27 mouse cellular contexts compared by ENCODE assay signal in the genomic region with DNA sequence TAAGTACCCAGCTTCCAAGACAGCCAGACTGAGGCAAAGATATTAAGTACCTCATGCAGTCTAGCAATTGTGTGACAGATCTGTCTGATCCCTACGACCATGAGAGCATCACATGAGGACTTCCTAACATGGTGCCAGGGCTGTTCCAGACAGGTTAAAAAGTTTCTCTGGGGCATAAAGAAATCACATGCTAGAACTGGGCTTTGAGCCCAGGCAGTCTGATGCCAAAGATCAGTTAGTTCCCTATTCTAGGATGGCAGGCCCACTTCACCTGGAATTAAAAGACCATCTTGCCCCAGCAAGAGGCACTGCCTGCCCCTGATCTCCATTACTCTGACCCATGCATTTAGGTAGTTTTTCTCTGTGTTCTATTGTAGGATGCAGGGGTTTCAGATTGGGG. TPM values are rescaled to one million over a fixed set of nuclear protein-coding genes. Genes with fewer than 3 reads are reported as not detected.
A peak's percentile ranks its signal among the peaks of the same experiment; 100 is the strongest.
DNase-seq lines count a peak whose midpoint lies in the region; ATAC-seq lines count a peak whose summit lies in the region.
"Had no signal": no experiment of that assay in that cellular context is flagged by ENCODE, and none has a peak within 500 bp of the region (broad histone marks: within the 10 kb centered on the region; RNA-seq: fewer than 3 reads in every experiment).

No protein-coding gene starts in this region.

- H3K27me3 ChIP-seq in heart, embryonic 11.5 days (ENCODE audit: control insufficient read depth, insufficient read depth, low read length): no peaks in the 10 kb centered on the region
- H3K27me3 ChIP-seq: embryonic facial prominence, embryonic 12.5 days; liver, embryonic 13.5 days; stomach, embryonic 15.5 days had no signal

- no peak overlapping the region for H3K4me2 ChIP-seq in heart, embryonic 11.5 days
- H3K4me2 ChIP-seq: embryonic facial prominence, embryonic 12.5 days; hindbrain, embryonic 14.5 days; liver, embryonic 13.5 days; lung, embryonic 14.5 days; stomach, embryonic 15.5 days had no signal

- H3K9ac ChIP-seq in heart, embryonic 11.5 days (ENCODE audit: low read depth, low read length): no peak overlapping the region
- H3K9ac ChIP-seq: embryonic facial prominence, embryonic 12.5 days; hindbrain, embryonic 14.5 days; liver, embryonic 13.5 days; lung, embryonic 14.5 days; stomach, embryonic 15.5 days had no signal

- H3K36me3 ChIP-seq in heart, embryonic 11.5 days (ENCODE audit: control insufficient read depth, insufficient read depth, low read length): no peaks in the 10 kb centered on the region
- H3K36me3 ChIP-seq: embryonic facial prominence, embryonic 12.5 days; liver, embryonic 13.5 days; stomach, embryonic 15.5 days had no signal

- H3K27ac ChIP-seq in heart, embryonic 11.5 days (ENCODE audit: low read depth, low read length): no peak overlapping the region
- H3K27ac ChIP-seq in brown adipose tissue, adult 24 weeks (replicated peaks; ENCODE audit: low read depth, low read length): no peak overlapping the region; the same call in 1 of the 2 replicates
- H3K27ac ChIP-seq: embryonic facial prominence, embryonic 12.5 days; hindbrain, embryonic 14.5 days; layer of hippocampus, adult 2 months; liver, embryonic 13.5 days; stomach, embryonic 15.5 days had no signal

- DNase-seq in heart, postnatal 4 days: peak; percentile 29
- DNase-seq in kidney, adult 9 months: peak; percentile 67
- DNase-seq in kidney, postnatal 10 days: no peak
- DNase-seq in kidney, postnatal 14 days: peak; percentile 51
- no peak for DNase-seq in c-Kit-positive CD71-positive TER-119-positive erythroid progenitor cells, embryonic 14.5 days (ENCODE audit: low spot score)
- no peak for DNase-seq in adrenal gland, postnatal 10 days
- DNase-seq: adrenal gland, adult 8-10 months; B cell, adult 2 months; cerebellum, adult 11-12 months; cerebellum, adult 9-11 months; embryo, embryonic 11 days; layer of hippocampus, postnatal 36 days; left cerebral cortex, postnatal 4 days; liver, embryonic 13.5 days; lung, embryonic 14.5 days; lung, postnatal 14 days; right cerebral cortex, postnatal 25 days had no signal

- H3K4me3 ChIP-seq in heart, embryonic 11.5 days (ENCODE audit: low read depth, low read length): no peak overlapping the region
- peak overlapping the region; percentile 10; the same call in 1 of the 2 replicates for H3K4me3 ChIP-seq in brown adipose tissue, adult 24 weeks (ENCODE audit: insufficient read depth, low read depth, low read length)
- H3K4me3 ChIP-seq: embryonic facial prominence, embryonic 12.5 days; layer of hippocampus, adult 2 months; liver, embryonic 13.5 days; stomach, embryonic 15.5 days had no signal

- H3K9me3 ChIP-seq in heart, embryonic 11.5 days (replicated peaks; ENCODE audit: control insufficient read depth, low read length): no peaks in the 10 kb centered on the region
- H3K9me3 ChIP-seq: embryonic facial prominence, embryonic 12.5 days; liver, embryonic 13.5 days; stomach, embryonic 15.5 days had no signal

- WGBS in heart, embryonic 11.5 days (ENCODE audit: insufficient replicate concordance): 90% methylated on average over 1 of the region's 1 CpGs

- H3K4me1 ChIP-seq in heart, embryonic 11.5 days (ENCODE audit: control insufficient read depth, insufficient read depth, low read length): peaks cover 6% of the 10 kb centered on the region
- H3K4me1 ChIP-seq in brown adipose tissue, adult 24 weeks (ENCODE audit: control insufficient read depth, insufficient read depth, insufficient read length, low read length): peaks cover 13% of the 10 kb centered on the region; the same call in 1 of the 2 replicates

- no peak for ATAC-seq in heart, embryonic 11.5 days (replicated peaks; ENCODE audit: insufficient number of reproducible peaks, low FRiP score, low TSS enrichment)
- ATAC-seq: activated CD4-positive, CD25-positive, alpha-beta regulatory T cell, adult 4 months; forebrain, embryonic 16.5 days; intestine, postnatal 0 days; midbrain, embryonic 16.5 days had no signal

RNA-seq across cellular contexts. Expression of a gene that starts 3.0 kb away (rescaled TPM):
- total RNA-seq in heart, postnatal 4 days (2021): 1 to 10 TPM; 1.8 to 2.0 TPM
- polyA plus RNA-seq in heart, embryonic 11.5 days (2014; fragmentation: Nextera tagmentation; extraction: Ambion mirVana): 0.56 and 0.70 TPM in 2 replicates
- 1.7 and 3.1 TPM in 2 replicates for polyA plus RNA-seq in brown adipose tissue, adult 24 weeks (2012; ENCODE audit: insufficient read depth, insufficient read length, missing spikeins)
- 1 to 10 TPM; 4.4 to 4.5 TPM for total RNA-seq in adrenal gland, postnatal 10 days (2021)

Comparison
In these comparisons a context has a peak if more than half of its experiments do, and no peak if none do; other contexts are left out.
1. DNase-seq: peak in heart, postnatal 4 days (single experiment), kidney, adult 9 months (single experiment) and kidney, postnatal 14 days (single experiment); none in kidney, postnatal 10 days (single experiment), c-Kit-positive CD71-positive TER-119-positive erythroid progenitor cells, embryonic 14.5 days (single experiment) and adrenal gland, postnatal 10 days (single experiment).